Mouse (Mus musculus) lung, postnatal 0 days (tissue): ENCODE measurements at regions not wholly inside any gene's neighbourhood (a gene's known extent, or its start where the extent isn't known, plus 50 kb on each side); places are given as distances from the start of the nearest gene placed in this dataset.

Experiments
- ATAC-seq: fragments of 200-750 bp; cut with Nextera tagmentation; 2 replicates; pipeline ENCODE4 v1.8.0; 2017; ENCODE audit warnings: moderate library complexity
- DNase-seq: peaks from one replicate; pipeline ENCODE4 v3.0.0-alpha.2; 2016; ENCODE audit warnings: low spot score
- H3K27ac ChIP-seq: fragments of 300-500 bp; sonication (generic); 2 replicates; pipeline ENCODE4 v1.5.1; 2014; ENCODE audit warnings: antibody characterized with exemption, mild to moderate bottlenecking, low read length, mixed read lengths
- H3K27me3 ChIP-seq: fragments of 300-500 bp; sonication (generic); replicated peaks from 2 replicates; pipeline ENCODE4 v1.6.1; 2014; ENCODE audit warnings: low read length, mixed read lengths; ENCODE audit not compliant: insufficient read depth
- H3K36me3 ChIP-seq: fragments of 300-500 bp; sonication (generic); 2 replicates; pipeline ENCODE4 v1.6.1; 2014; ENCODE audit warnings: low read length, mixed read lengths; ENCODE audit not compliant: insufficient read depth
- H3K4me1 ChIP-seq: fragments of 300-500 bp; sonication (generic); 2 replicates; pipeline ENCODE4 v1.6.1; 2014; ENCODE audit warnings: antibody characterized with exemption, low read depth, low read length, mixed read lengths; ENCODE audit not compliant: insufficient read depth
- H3K4me2 ChIP-seq: fragments of 300-500 bp; sonication (generic); replicated peaks from 2 replicates; pipeline ENCODE4 v1.6.1; 2014; ENCODE audit warnings: low read depth, mild to moderate bottlenecking, low read length, moderate library complexity, mixed read lengths
- H3K4me3 ChIP-seq: fragments of 300-500 bp; sonication (generic); 2 replicates; pipeline ENCODE4 v1.5.1; 2014; ENCODE audit warnings: low read depth, low read length
- H3K9ac ChIP-seq: fragments of 300-500 bp; sonication (generic); replicated peaks from 2 replicates; pipeline ENCODE4 v1.6.1; 2014; ENCODE audit warnings: low read depth, mild to moderate bottlenecking
- H3K9me3 ChIP-seq: fragments of 300-500 bp; sonication (generic); 2 replicates; pipeline ENCODE4 v1.6.1; 2016; ENCODE audit warnings: low read length, mixed read lengths
- CTCF ChIP-seq: IDR thresholded peaks from 2 replicates; pipeline ENCODE4 v1.5.1; 2016; ENCODE audit warnings: antibody characterized with exemption, mild to moderate bottlenecking
- EP300 ChIP-seq: IDR thresholded peaks from 2 replicates; pipeline ENCODE4 v1.6.1; 2016; ENCODE audit warnings: antibody characterized with exemption, mild to moderate bottlenecking, control low read depth
- WGBS: fragments of 180-500 bp; shearing (Covaris S2); extraction: QIAGEN DNeasy Blood & Tissue Kit; methylation state at CpG from one replicate; pipeline ENCODE4 v1.1.7; 2014; 5-methylcytosine and 5-hydroxymethylcytosine counted together

- DNase-seq (no peak), ATAC-seq (no peak)
- Histone ChIP-seq H3K4me3 (no peak overlapping the region), H3K36me3 (no peaks in the 10 kb centered on the region), H3K27me3 (no peaks in the 10 kb centered on the region), H3K9ac (no peak overlapping the region), H3K9me3 (no peaks in the 10 kb centered on the region), H3K27ac (no peak overlapping the region), H3K4me1 (no peaks in the 10 kb centered on the region), H3K4me2 (no peak overlapping the region)
- WGBS, result 40% methylated on average over 5 of the region's 5 CpGs
- TF ChIP-seq EP300 (no peak), CTCF (no peak)
Observed at GRCm38 (mm10) chr9:41660011-41660410, 464.1 kb downstream of the Sorl1 start.

- Histone ChIP-seq H3K4me3 (no peak overlapping the region), H3K36me3 (no peaks in the 10 kb centered on the region), H3K27ac (no peak overlapping the region), H3K4me1 (no peaks in the 10 kb centered on the region), H3K9me3 (no peaks in the 10 kb centered on the region), H3K27me3 (no peaks in the 10 kb centered on the region), H3K4me2 (no peak overlapping the region), H3K9ac (no peak overlapping the region)
- WGBS, result 80% methylated on average over 2 of the region's 2 CpGs
- TF ChIP-seq EP300 (no peak), CTCF (no peak)
- no peak for DNase-seq
- ATAC-seq, result no peak
Observed at GRCm38 (mm10) chr9:41631564-41632205, 470.2 kb upstream of the Ubash3b start.

GRCm38 (mm10) chr9:41621341-41621740 is 459.8 kb upstream of the Ubash3b start:
- Histone ChIP-seq H3K4me1 (no peaks in the 10 kb centered on the region), H3K4me2 (no peak overlapping the region), H3K27ac (no peak overlapping the region), H3K4me3 (no peak overlapping the region), H3K36me3 (no peaks in the 10 kb centered on the region), H3K9me3 (no peaks in the 10 kb centered on the region), H3K9ac (no peak overlapping the region), H3K27me3 (no peaks in the 10 kb centered on the region)
- DNase-seq, result no peak
- TF ChIP-seq CTCF (no peak), EP300 (no peak)
- 61% methylated on average over 8 of the region's 8 CpGs for WGBS
- no peak for ATAC-seq

GRCm38 (mm10) chr9:41614002-41614401 is 452.5 kb upstream of the Ubash3b start:
- H3K9me3 ChIP-seq, result no peaks in the 10 kb centered on the region
- H3K4me2 ChIP-seq, result no peak overlapping the region
- H3K27me3 ChIP-seq, result no peaks in the 10 kb centered on the region
- DNase-seq (no peak), ATAC-seq (no peak)
- no peaks in the 10 kb centered on the region for H3K36me3 ChIP-seq
- WGBS, result 53% methylated on average over 7 of the region's 7 CpGs
- TF ChIP-seq CTCF (no peak), EP300 (no peak)
- no peaks in the 10 kb centered on the region for H3K4me1 ChIP-seq
- no peak overlapping the region for H3K4me3 ChIP-seq
- H3K9ac ChIP-seq, result no peak overlapping the region
- no peak overlapping the region for H3K27ac ChIP-seq

GRCm38 (mm10) chr9:41612802-41613550 is 451.5 kb upstream of the Ubash3b start:
- no peak for DNase-seq
- Histone ChIP-seq H3K4me3 (no peak overlapping the region), H3K9ac (no peak overlapping the region), H3K36me3 (no peaks in the 10 kb centered on the region), H3K27me3 (no peaks in the 10 kb centered on the region), H3K4me1 (no peaks in the 10 kb centered on the region), H3K4me2 (no peak overlapping the region; the same call in 1 of the 2 replicates), H3K9me3 (no peaks in the 10 kb centered on the region), H3K27ac (no peak overlapping the region)
- TF ChIP-seq CTCF, result no peak
- TF ChIP-seq EP300, result no peak
- no peak for ATAC-seq
- WGBS, result 41% methylated on average over 14 of the region's 14 CpGs

GRCm38 (mm10) chr9:41612452-41612795 is 450.9 kb upstream of the Ubash3b start:
- TF ChIP-seq CTCF (no peak), EP300 (no peak)
- no peaks in the 10 kb centered on the region for H3K4me1 ChIP-seq
- peak overlapping the region; percentile 42; the same call in 1 of the 2 replicates for H3K4me2 ChIP-seq
- H3K4me3 ChIP-seq, result no peak overlapping the region
- H3K9me3 ChIP-seq, result no peaks in the 10 kb centered on the region
- H3K27ac ChIP-seq, result no peak overlapping the region
- no peaks in the 10 kb centered on the region for H3K27me3 ChIP-seq
- 7% methylated on average over 7 of the region's 7 CpGs for WGBS
- DNase-seq, result no peak
- no peaks in the 10 kb centered on the region for H3K36me3 ChIP-seq
- ATAC-seq, result no peak
- H3K9ac ChIP-seq, result no peak overlapping the region
